Mouse (Mus musculus) embryonic facial prominence, embryonic 14.5 days (tissue): ENCODE measurements around the gene Gm20388. TPM values are rescaled to one million over a fixed set of nuclear protein-coding genes. Genes with fewer than 3 reads are reported as not detected.
A peak's percentile ranks its signal among the peaks of the same experiment; 100 is the strongest.

Experiments
- ATAC-seq: fragments of 200-750 bp; cut with Nextera tagmentation; 2 replicates; pipeline ENCODE4 v1.8.0; 2017; ENCODE audit warnings: low read depth, moderate number of reproducible peaks, moderate TSS enrichment
- DNase-seq: peaks from one replicate; pipeline ENCODE4 v3.0.0-alpha.2; 2015; ENCODE audit warnings: low spot score
- H3K27ac ChIP-seq: fragments of 300-500 bp; sonication (generic); replicated peaks from 2 replicates; pipeline ENCODE4 v1.5.1; 2014; ENCODE audit warnings: low read depth, mild to moderate bottlenecking, low read length, moderate library complexity
- H3K27me3 ChIP-seq: fragments of 300-500 bp; sonication (generic); replicated peaks from 2 replicates; pipeline ENCODE4 v1.6.1; 2014; ENCODE audit warnings: low read length; ENCODE audit not compliant: control insufficient read depth, insufficient read depth
- H3K36me3 ChIP-seq: fragments of 300-500 bp; sonication (generic); 2 replicates; pipeline ENCODE4 v1.6.1; 2014; ENCODE audit warnings: low read length, mixed read lengths; ENCODE audit not compliant: control insufficient read depth, insufficient read depth
- H3K4me1 ChIP-seq: fragments of 300-500 bp; sonication (generic); 2 replicates; pipeline ENCODE4 v1.6.1; 2014; ENCODE audit warnings: antibody characterized with exemption, low read length; ENCODE audit not compliant: control insufficient read depth, insufficient read depth
- H3K4me2 ChIP-seq: fragments of 300-500 bp; sonication (generic); 2 replicates; pipeline ENCODE4 v1.6.1; 2014; ENCODE audit warnings: low read depth, mild to moderate bottlenecking, low read length, moderate library complexity, mixed read lengths
- H3K4me3 ChIP-seq: fragments of 300-500 bp; sonication (generic); 2 replicates; pipeline ENCODE4 v1.5.1; 2014; ENCODE audit warnings: low read depth, mild to moderate bottlenecking, low read length
- H3K9ac ChIP-seq: fragments of 300-500 bp; sonication (generic); 2 replicates; pipeline ENCODE4 v1.6.1; 2014; ENCODE audit warnings: low read depth, mild to moderate bottlenecking, low read length, moderate library complexity, mixed read lengths
- H3K9me3 ChIP-seq: fragments of 300-500 bp; sonication (generic); 2 replicates; pipeline ENCODE4 v1.6.1; 2016; ENCODE audit warnings: low read length; ENCODE audit not compliant: control insufficient read depth
- WGBS: fragments of 180-500 bp; shearing (Covaris S2); extraction: QIAGEN DNeasy Blood & Tissue Kit; methylation state at CpG from one replicate; pipeline ENCODE4 v1.1.7; 2014; 5-methylcytosine and 5-hydroxymethylcytosine counted together
- polyA plus RNA-seq: library from polyadenylated mRNA; unstranded; fragments of >200 nt; fragmentation: Nextera tagmentation; extraction: Ambion mirVana; gene quantifications from 2 replicates; pipeline ENCODE4 v1.2.1, GENCODE M21; 2014

The Gm20388 gene
- polyA plus RNA-seq, 1 experiment from 2014 or later: not detected

GRCm38 (mm10) chr8:122192771-122193170 lies 2282.1 kb downstream of the Gm20388 start:
- H3K9ac ChIP-seq: no peak overlapping the region
- peak; percentile 6; the same call in 1 of the 2 replicates for ATAC-seq
- no peak overlapping the region for H3K4me3 ChIP-seq
- WGBS: 76% methylated on average over 5 of the region's 5 CpGs
- no peaks in the 10 kb centered on the region for H3K27me3 ChIP-seq
- H3K4me1 ChIP-seq: peaks cover 27% of the 10 kb centered on the region
- H3K27ac ChIP-seq: no peak overlapping the region; the same call in 1 of the 2 replicates
- H3K36me3 ChIP-seq: no peaks in the 10 kb centered on the region
- H3K4me2 ChIP-seq: no peak overlapping the region
- DNase-seq: no peak
- H3K9me3 ChIP-seq: no peaks in the 10 kb centered on the region

- ATAC-seq (no peak), DNase-seq (peak; percentile 54)
- H3K27ac ChIP-seq: peak overlapping the region; percentile 50
- no peak overlapping the region for H3K4me2 ChIP-seq
- H3K36me3 ChIP-seq: no peaks in the 10 kb centered on the region
- no peak overlapping the region for H3K4me3 ChIP-seq
- WGBS: 28% methylated on average over 11 of the region's 11 CpGs
- no peaks in the 10 kb centered on the region for H3K9me3 ChIP-seq
- peaks cover 27% of the 10 kb centered on the region for H3K4me1 ChIP-seq
- no peaks in the 10 kb centered on the region for H3K27me3 ChIP-seq
- H3K9ac ChIP-seq: no peak overlapping the region
These were observed 2282.9 kb downstream of the Gm20388 start for GRCm38 (mm10) chr8:122193521-122193920.

GRCm38 (mm10) chr8:122194396-122194795 lies 2283.8 kb downstream of the Gm20388 start:
- Histone ChIP-seq H3K27me3 (no peaks in the 10 kb centered on the region), H3K9ac (no peak overlapping the region), H3K9me3 (no peaks in the 10 kb centered on the region), H3K4me2 (no peak overlapping the region), H3K4me3 (no peak overlapping the region), H3K4me1 (peaks cover 27% of the 10 kb centered on the region), H3K36me3 (no peaks in the 10 kb centered on the region), H3K27ac (peak overlapping the region; percentile 50; the same call in 1 of the 2 replicates)
- DNase-seq (peak; percentile 81), ATAC-seq (no peak)
- WGBS: 37% methylated on average over 8 of the region's 8 CpGs

- Histone ChIP-seq H3K27me3 (no peaks in the 10 kb centered on the region), H3K9me3 (no peaks in the 10 kb centered on the region), H3K4me3 (no peak overlapping the region), H3K27ac (no peak overlapping the region), H3K36me3 (no peaks in the 10 kb centered on the region), H3K9ac (no peak overlapping the region), H3K4me1 (peaks cover 23% of the 10 kb centered on the region), H3K4me2 (no peak overlapping the region)
- WGBS: 71% methylated on average over 5 of the region's 5 CpGs
- ATAC-seq: no peak
- no peak for DNase-seq
These were observed 2286.7 kb downstream of the Gm20388 start for GRCm38 (mm10) chr8:122197342-122197741.

- no peaks in the 10 kb centered on the region for H3K36me3 ChIP-seq
- no peaks in the 10 kb centered on the region for H3K27me3 ChIP-seq
- DNase-seq: no peak
- 0 out of 2 replicates have a peak overlapping the region, but pooled peaks have one; percentile 30 for H3K9ac ChIP-seq
- ATAC-seq: no peak
- peaks cover 14% of the 10 kb centered on the region for H3K4me1 ChIP-seq
- H3K9me3 ChIP-seq: no peaks in the 10 kb centered on the region
- H3K4me3 ChIP-seq: no peak overlapping the region
- 77% methylated on average over 12 of the region's 12 CpGs for WGBS
- H3K27ac ChIP-seq: no peak overlapping the region
- no peak overlapping the region for H3K4me2 ChIP-seq
These were observed 2287.9 kb downstream of the Gm20388 start for GRCm38 (mm10) chr8:122198378-122199025.

GRCm38 (mm10) chr8:122199191-122199590 lies 2288.6 kb downstream of the Gm20388 start:
- Histone ChIP-seq H3K27ac (no peak overlapping the region), H3K9me3 (no peaks in the 10 kb centered on the region), H3K4me1 (peaks cover 7% of the 10 kb centered on the region), H3K36me3 (no peaks in the 10 kb centered on the region), H3K4me2 (no peak overlapping the region), H3K9ac (no peak overlapping the region), H3K27me3 (no peaks in the 10 kb centered on the region), H3K4me3 (no peak overlapping the region)
- WGBS: 83% methylated on average over 9 of the region's 9 CpGs
- no peak for ATAC-seq
- DNase-seq: no peak

GRCm38 (mm10) chr8:122199841-122200240 lies 2289.2 kb downstream of the Gm20388 start:
- 0 out of 2 replicates have a peak, but pooled peaks have one; percentile 15 for ATAC-seq
- H3K27ac ChIP-seq: no peak overlapping the region
- WGBS: 68% methylated on average over 4 of the region's 4 CpGs

GRCm38 (mm10) chr8:122211591-122211990 lies 2300.9 kb downstream of the Gm20388 start:
- Histone ChIP-seq H3K4me3 (no peak overlapping the region), H3K36me3 (no peaks in the 10 kb centered on the region), H3K4me2 (no peak overlapping the region), H3K9me3 (0 out of 2 replicates have a peak, but pooled peaks cover 4% of the 10 kb centered on the region), H3K9ac (no peak overlapping the region), H3K27ac (no peak overlapping the region), H3K27me3 (no peaks in the 10 kb centered on the region), H3K4me1 (peaks cover 5% of the 10 kb centered on the region; the same call in 1 of the 2 replicates)
- 80% methylated on average over 3 of the region's 3 CpGs for WGBS
- ATAC-seq: peak; percentile 41; the same call in 1 of the 2 replicates
- no peak for DNase-seq

More at GRCm38 (mm10) chr8:122199841-122200240, 2289.2 kb downstream of the Gm20388 start:
- DNase-seq: no peak
- Histone ChIP-seq H3K4me3 (no peak overlapping the region), H3K4me2 (no peak overlapping the region), H3K9me3 (no peaks in the 10 kb centered on the region), H3K36me3 (no peaks in the 10 kb centered on the region), H3K27me3 (no peaks in the 10 kb centered on the region), H3K9ac (no peak overlapping the region), H3K4me1 (0 out of 2 replicates have a peak, but pooled peaks cover under 1% of the 10 kb centered on the region)

GRCm38 (mm10) chr8:122215630-122216029 lies 2305.0 kb downstream of the Gm20388 start:
- H3K9me3 ChIP-seq: 0 out of 2 replicates have a peak, but pooled peaks cover under 1% of the 10 kb centered on the region
- no peak overlapping the region for H3K4me3 ChIP-seq
- no peak overlapping the region for H3K9ac ChIP-seq
- no peaks in the 10 kb centered on the region for H3K27me3 ChIP-seq
- peaks cover 5% of the 10 kb centered on the region; the same call in 1 of the 2 replicates for H3K4me1 ChIP-seq
- ATAC-seq: no peak; the same call in 1 of the 2 replicates
- WGBS: 50% methylated on average over 8 of the region's 8 CpGs
- DNase-seq: peak; percentile 15
- no peaks in the 10 kb centered on the region for H3K36me3 ChIP-seq
- no peak overlapping the region for H3K4me2 ChIP-seq
- H3K27ac ChIP-seq: no peak overlapping the region
